Mouse (Mus musculus) testis, adult 2 months (tissue): ENCODE measurements around the gene Pten.
"Not testable (repeated sequence)": the region's sequence is repeated elsewhere in the genome, so short reads cannot be mapped to it uniquely, and the experiment has no call there.

ENCODE experiments used
- CTCF ChIP-seq: fragments of 200-500 bp; IDR thresholded peaks from 2 replicates; pipeline ENCODE4 v1.5.1; 2012; ENCODE audit warnings: low read depth, mild to moderate bottlenecking, inconsistent platforms, low read length, moderate library complexity; ENCODE audit not compliant: control insufficient read depth, insufficient read depth, insufficient replicate concordance
- POLR2A ChIP-seq: fragments of 200-500 bp; IDR thresholded peaks from 2 replicates; pipeline ENCODE4 v1.6.1; 2012; ENCODE audit warnings: low read depth, mild to moderate bottlenecking, inconsistent platforms, low read length, moderate library complexity; ENCODE audit not compliant: control insufficient read depth

DNA sequence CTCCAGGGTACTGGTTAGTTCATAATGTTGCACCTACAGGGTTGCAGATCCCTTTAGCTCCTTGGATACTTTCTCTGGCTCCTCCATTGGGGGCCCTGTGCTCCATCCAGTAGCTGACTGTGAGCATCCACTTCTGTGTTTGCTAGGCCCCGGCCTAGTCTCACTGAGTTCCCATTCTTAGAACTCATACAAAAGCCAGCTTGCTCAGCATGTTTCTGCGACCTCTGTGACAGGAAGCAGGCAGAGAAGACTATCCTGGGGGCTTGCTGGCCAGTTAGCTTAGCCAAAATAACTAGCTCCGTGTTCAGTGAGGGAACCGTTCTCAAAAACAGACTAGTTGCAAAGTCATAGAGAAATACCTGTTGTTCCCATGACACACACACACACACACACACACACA, 30.1 kb downstream of the Pten start:
- not testable (repeated sequence) for TF ChIP-seq CTCF, POLR2A
